Mouse (Mus musculus) MN1 (cell line): ENCODE results near the gene Pdxp.

Source experiments
- DNase-seq: peaks from one replicate; pipeline ENCODE4 v3.0.0-alpha.2; 2016; ENCODE audit warnings: low spot score

The Pdxp gene

DNA sequence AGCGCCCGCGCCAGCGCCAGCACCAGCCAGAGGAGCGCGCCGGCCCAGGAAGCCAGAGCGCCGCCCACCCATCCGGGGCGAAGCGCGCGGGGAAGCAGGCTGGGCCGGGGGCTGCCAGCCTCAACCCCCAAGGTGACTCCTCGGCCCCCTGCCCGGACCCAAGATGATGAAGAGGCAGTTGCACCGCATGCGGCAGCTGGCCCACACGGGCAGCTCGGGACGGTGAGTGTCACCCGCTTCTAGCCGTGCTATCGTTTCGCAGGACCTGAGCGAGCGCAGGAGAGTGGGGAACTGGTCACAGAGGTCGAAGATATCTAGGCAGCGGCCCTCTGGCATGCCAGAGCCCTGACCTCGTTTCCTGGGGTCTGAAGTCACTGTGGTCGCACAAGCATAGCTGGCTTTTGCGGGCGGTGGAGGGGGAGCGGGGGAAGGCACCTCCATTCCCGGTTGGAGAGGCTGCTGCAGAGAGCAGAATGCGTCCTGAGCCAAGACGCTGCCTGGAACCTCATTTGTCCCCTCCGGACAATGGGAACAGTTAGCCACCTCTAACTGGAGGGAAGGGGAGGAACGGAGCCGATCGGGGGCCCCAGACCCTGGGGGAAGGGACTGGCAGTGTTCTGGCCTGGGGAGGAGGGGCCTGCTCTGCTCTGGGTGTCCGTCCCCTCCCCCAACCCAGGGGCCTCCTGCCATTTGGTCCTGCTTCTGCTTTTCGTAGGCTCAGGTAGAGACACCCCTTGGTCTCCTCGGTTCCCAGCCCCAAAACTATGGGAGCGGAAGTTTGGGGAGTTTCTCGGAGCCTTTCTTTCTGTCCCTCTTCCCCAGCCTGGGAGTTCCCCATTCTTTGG lies 13.8 kb upstream of the Pdxp start, which contains the start of gene Sh3bp1:
Gene Sh3bp1 (plus strand): TSS at position 29 of the 845 bp plus-strand sequence.
- DNase-seq, result peak; percentile 75

DNA sequence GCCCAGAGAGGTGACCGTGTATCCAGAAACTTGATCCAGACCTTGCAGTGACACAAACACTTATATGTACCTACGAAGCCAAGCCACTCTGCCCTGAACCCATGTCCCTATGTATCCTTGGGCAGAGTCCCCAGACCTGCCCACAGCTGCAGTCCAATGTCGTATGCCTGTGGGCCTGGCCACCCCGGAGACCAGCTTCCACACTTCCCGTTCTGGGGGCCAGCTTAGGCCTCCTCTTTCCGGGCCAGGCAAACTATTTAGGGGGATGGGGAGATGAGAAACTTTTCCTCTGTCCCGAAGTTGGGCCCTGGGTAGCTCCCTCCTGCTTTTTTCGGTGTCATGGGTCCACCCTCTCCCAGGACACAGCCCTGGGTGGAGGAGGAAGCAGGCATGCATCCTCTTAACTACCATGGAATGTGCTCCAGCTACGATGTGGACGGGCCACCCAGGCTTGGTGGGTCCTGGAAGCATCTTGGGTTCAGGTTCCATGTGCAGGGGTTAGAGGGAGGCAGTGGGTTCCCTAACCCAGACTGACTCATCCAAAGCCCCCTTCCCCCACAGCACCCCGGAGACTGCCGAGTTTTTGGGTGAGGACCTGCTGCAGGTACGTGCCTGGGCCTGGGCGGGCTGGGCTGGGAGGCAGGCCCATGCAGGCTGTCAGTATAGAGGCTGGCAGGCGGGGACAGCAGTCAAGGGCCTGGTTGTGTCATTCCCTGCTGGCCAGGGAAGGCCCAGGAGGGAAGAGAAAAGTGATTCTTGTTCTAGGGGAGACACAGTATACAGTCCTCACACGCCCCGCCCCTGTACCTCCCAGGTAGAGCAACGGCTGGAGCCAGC lies 12.9 kb upstream of the Pdxp start:
- no peak for DNase-seq

GRCm38 (mm10) chr15:78901422-78901789 lies 12.3 kb upstream of the Pdxp start:
- no peak for DNase-seq

DNA sequence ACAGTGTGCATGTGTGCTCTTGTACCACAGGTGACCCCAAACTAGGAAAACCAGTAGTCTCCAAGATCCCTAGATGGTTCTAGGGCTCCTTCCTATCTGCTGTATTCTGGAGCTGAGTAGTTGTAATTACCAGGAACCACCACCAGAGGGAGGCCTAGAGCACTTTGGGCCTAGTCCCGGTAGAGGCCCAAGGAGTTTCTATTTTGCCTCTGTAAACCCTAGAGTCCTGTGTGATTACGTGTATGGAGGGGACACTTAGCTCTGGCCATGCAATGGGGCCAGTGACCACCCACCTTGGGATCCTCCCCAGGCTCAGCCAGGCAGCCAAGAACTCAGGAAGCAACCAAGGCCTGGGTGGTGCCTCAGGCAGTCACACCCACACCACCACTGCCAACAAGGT lies 10.5 kb upstream of the Pdxp start:
- DNase-seq, result peak; percentile 92

GRCm38 (mm10) chr15:78908399-78908798 lies 5.3 kb upstream of the Pdxp start:
- no peak for DNase-seq

DNA sequence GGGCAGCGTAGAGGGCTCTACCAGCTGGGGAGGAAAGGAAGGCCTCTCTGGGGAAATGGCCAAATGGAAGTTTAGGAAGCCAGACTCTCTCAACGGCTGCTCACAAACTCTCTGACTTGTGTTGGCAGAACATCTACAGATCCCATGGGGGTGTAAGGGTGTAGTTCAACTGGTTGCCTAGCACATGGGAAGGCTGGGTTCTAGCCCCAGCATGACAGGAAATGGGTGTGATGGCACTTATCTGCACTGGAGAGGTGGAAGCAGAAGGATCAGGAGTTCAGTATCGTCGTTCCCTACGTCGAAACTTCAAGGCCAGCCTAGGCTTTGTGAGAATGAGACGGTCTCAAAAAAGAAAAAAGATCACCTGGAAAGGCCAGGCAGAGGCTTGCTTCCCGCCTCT lies 4.7 kb upstream of the Pdxp start:
- DNase-seq, result no peak

DNA sequence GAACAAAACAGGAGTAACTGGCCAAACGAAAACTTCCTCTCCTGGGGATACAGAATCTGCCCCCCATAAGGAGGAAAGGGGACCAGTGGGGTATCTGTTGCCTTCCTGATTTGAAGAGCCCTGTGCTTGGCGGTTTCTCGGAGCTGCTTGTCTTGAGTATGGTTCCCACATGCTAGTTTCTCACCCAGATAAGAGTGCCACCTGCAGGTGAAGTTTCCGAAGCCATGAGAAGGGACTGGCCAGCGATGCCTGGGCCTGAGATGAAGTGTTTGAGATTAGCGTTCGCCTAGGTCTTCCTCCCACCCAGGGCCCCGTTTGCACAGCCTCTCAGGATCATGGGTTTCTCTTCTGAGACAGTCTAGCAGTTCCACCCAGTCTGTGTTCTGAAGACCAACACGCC lies 1.7 kb upstream of the Pdxp start:
- DNase-seq, result peak; percentile 86

DNA sequence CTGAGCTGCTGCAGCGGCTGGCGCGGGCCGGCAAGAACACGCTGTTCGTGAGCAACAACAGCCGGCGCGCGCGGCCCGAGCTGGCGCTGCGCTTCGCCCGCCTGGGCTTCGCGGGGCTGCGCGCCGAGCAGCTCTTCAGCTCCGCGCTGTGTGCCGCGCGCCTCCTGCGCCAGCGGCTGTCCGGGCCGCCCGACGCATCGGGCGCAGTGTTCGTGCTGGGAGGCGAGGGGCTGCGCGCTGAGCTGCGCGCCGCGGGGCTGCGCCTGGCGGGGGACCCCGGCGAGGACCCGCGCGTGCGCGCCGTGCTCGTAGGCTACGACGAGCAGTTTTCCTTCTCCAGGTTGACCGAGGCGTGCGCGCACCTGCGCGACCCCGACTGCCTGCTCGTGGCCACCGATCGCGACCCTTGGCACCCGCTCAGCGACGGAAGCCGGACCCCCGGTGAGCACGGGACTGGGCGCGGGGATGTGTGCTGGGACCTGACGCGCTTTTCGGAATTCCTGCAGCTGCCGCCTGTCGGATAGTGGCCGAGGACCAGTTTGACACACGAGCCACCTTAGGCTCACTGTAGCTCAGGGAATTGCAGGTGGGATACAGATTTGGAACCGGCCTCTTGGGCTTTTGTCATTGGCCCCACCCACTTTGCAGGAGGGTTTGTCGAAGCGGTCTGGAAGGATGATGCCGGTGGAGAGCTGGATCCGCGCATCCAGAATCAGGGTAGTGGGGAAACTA lies 538 bp downstream of the Pdxp start:
- peak; percentile 64 for DNase-seq

DNA sequence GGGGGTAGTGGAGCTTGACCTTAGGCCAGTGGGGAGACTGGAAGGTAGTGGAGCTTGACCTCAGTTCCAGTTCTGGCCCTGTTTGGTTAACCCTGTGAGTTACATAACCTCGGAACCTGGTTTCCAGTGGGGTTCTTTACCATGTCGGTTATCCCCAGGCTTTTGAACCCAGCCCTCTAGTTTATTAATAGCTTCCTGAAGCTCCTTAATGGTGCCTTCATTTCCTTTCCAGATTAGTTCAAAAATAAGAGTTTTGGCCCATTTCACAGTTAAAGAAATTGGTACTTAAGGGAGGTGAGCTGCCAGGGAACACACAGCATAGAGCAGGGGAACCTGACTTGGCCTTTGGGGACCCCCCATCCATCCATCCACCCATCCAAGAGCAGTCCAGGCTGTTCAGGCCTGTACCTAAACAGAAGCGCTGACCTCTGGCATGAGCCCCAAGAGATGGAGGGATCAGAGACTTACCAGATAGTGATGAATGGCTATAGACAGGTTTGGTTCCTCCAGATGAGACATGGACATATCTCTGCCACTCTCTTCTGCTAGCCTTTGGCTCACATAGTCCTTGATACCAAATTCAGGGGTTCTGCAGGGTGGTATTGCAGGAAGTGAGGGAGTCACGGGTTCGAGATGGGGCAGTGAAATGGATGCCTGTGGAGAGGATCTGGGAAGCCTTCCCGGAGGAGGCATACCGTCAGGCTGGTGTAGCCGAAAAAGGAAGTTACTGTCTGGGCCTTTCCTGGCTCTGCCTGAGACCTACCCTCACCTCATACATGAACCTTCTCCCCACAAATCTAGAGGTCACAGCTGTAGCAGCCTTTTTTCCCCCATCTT lies 1.3 kb downstream of the Pdxp start:
- no peak for DNase-seq

DNA sequence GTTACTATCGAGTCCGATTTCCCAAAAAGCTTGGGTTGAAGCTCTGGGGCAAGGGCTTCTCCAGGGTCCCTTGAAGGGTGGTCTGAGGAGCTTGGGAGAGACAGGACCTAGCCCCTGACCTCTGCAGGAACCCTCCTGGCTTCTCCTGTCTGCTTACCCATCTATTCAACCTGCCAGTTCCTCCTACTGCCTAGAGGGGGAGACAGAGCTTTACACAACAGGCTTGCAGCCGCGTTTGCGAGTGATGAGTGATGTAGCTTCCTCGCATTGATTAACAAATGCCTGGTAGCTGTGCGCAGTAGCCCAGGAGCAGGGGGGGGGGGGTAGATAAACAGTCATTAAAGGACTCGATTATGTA lies 1.9 kb downstream of the Pdxp start:
- peak; percentile 95 for DNase-seq

- DNase-seq, result peak; percentile 75
Observed at GRCm38 (mm10) chr15:78916052-78916826, 2.5 kb downstream of the Pdxp start.

DNA sequence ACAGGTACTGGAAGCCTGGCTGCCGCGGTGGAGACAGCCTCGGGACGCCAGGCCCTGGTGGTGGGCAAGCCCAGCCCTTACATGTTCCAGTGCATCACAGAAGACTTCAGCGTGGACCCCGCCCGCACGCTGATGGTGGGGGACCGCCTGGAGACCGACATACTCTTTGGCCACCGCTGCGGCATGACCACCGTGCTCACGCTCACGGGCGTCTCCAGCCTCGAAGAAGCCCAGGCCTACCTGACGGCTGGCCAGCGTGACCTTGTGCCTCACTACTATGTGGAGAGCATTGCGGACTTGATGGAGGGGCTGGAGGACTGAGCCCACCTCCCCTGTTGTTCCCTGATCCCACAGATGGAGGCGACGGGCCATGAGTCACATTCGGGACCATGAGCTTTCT lies 4.4 kb downstream of the Pdxp start:
- DNase-seq, result no peak

DNA sequence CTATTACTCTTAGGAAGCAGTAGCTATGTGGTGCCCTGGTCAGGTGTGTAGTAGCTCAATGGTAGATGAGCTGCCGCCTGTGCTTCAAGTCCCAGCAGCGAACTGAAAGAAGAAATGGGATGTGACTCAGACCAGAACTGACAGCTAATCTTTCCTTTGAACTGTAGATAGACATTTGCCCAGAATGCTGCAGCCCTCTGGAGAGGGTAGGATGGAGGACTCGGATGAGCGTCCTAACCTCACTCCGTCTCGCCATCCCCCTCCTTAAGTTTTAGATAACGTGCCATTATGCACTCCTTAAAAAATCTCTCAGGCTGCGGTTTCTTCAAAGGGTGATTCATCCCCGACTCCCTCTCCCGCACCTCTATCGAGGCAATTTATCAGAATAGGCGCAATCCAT lies 6.2 kb downstream of the Pdxp start:
- DNase-seq, result peak; percentile 51

DNA sequence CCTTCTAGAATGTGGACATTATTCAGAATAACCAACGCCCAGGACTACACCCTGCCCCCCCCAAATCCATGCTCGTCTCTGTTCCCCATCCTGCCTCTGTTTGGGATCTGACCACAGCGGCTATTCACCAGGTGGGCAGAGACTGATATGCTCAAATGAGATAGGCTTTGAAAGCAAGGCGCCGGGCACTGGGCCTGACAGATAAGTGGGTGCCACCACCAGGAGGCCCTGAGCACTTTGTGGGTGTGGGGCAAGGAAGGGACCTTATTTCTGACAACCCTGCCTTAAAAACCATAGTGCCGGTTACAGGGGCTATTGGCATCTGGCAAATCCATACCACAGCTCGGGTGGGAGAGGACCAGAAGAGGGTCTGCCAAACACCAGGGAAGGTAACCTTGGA lies 9.0 kb downstream of the Pdxp start:
- DNase-seq, result no peak

DNA sequence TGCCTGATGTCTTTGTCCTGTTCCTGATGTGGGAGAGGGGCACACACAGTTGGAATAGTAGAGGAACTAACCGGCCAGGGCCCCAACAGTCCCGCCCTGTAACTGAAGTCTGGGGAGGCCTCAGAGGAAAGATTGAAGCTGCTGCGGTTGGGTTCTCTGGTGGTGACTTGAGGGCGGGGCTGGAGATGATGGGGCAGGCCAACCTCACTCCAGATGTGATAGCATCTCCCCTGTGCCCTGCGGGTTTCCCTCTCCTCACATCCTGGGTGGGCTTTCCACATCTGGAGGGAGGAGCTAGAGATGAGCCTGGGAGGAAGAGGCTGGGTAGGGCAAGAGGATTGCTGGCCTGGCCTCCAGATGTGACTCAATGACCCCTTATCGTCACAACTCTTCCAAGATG lies 9.9 kb downstream of the Pdxp start:
- DNase-seq, result no peak

DNA sequence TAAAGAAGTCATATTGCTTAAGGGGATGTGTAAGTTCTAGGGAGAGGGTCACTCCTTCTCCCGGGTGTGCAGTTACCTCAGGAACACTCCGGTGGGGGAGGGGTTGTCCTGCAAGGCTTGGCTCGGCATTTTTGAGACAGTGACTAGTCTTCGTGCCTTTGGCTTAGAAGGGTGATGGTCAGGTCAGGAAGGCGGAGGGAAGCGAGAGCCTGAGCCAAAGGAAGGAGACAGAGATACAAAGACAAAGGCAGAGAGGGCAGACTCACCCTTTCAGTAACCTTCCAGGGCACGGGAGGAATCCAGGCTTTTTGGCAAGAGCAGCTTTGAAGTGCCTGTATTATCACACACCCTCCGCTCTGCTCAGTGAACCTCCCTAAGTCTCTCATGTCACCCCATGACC lies 11.4 kb downstream of the Pdxp start:
- no peak for DNase-seq

GRCm38 (mm10) chr15:78926021-78926919 lies 12.6 kb downstream of the Pdxp start, which contains the start of gene Lgals1:
Lgals1 (plus strand) TSS chr15:78926725.
- DNase-seq, result peak; percentile 96

DNA sequence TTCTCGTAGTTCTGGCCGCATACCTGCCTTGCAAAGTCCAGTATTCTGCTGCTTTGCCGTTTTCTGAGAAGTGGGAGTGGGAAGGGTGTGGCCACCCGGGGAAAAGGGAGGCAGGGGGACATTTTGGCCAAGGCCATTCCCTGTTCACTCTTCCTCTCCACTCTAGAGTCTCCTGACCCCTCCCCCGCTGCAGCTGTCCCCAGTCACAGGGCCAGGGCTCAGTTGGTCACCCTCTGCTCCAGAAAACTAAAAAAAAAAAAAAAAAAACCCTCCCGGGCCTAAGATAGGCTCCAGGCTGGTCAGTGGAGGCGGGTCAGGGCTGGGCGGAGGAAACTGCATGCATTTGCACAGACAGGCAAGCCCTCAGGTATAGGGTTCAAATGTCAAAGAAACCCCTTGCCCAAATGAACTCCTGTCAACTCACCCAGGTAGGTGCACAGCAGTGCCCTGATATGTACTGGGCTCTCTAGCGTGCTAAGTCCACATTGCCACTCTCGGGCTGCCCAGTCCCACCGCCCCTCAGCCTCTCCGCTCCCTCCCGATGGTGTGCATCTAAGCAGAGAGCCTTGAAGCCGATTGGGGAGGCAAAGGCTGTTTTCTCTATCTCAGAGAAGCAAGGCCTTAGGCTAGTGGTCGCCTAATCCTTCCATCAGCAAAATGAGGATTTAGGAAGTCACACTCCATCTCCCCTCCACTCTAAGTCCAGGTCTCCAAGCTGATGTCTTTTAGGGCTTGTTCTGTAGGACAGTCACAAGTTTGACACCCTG lies 13.5 kb downstream of the Pdxp start:
- peak; percentile 54 for DNase-seq
